Mouse (Mus musculus) intestine, embryonic 14.5 days (tissue): Measurements from ENCODE around the gene Olfr522. TPM values are rescaled to one million over a fixed set of nuclear protein-coding genes. Genes with fewer than 3 reads are reported as not detected.

ENCODE experiments used
- ATAC-seq: fragments of 200-750 bp; cut with Nextera tagmentation; replicated peaks from 2 replicates; pipeline ENCODE4 v1.8.0; 2017; ENCODE audit warnings: low read depth, moderate number of reproducible peaks, moderate TSS enrichment, moderate library complexity; ENCODE audit not compliant: low FRiP score, low TSS enrichment
- DNase-seq: peaks from one replicate; pipeline ENCODE4 v3.0.0-alpha.2; 2018; ENCODE audit warnings: low spot score
- H3K27ac ChIP-seq: fragments of 300-500 bp; sonication (generic); 2 replicates; pipeline ENCODE4 v1.5.1; 2014; ENCODE audit warnings: low read depth, mild to moderate bottlenecking, control low read depth
- H3K27me3 ChIP-seq: fragments of 300-500 bp; sonication (generic); replicated peaks from 2 replicates; pipeline ENCODE4 v1.6.1; 2014; ENCODE audit warnings: low read length, control low read depth; ENCODE audit not compliant: control insufficient read depth, insufficient read depth
- H3K36me3 ChIP-seq: fragments of 300-500 bp; sonication (generic); 2 replicates; pipeline ENCODE4 v1.6.1; 2014; ENCODE audit warnings: low read length, control low read depth; ENCODE audit not compliant: control insufficient read depth, insufficient read depth
- H3K4me1 ChIP-seq: fragments of 300-500 bp; sonication (generic); replicated peaks from 2 replicates; pipeline ENCODE4 v1.6.1; 2014; ENCODE audit warnings: low read length, control low read depth, mixed read lengths; ENCODE audit not compliant: control insufficient read depth, insufficient read depth
- H3K4me2 ChIP-seq: fragments of 300-500 bp; sonication (generic); 2 replicates; pipeline ENCODE4 v1.6.1; 2014; ENCODE audit warnings: low read length
- H3K4me3 ChIP-seq: fragments of 300-500 bp; sonication (generic); 2 replicates; pipeline ENCODE4 v1.5.1; 2014; ENCODE audit warnings: low read depth, low read length, control low read depth, mixed read lengths
- H3K9ac ChIP-seq: fragments of 300-500 bp; sonication (generic); 2 replicates; pipeline ENCODE4 v1.6.1; 2014; ENCODE audit warnings: mild to moderate bottlenecking, low read length
- H3K9me3 ChIP-seq: fragments of 300-500 bp; sonication (generic); 2 replicates; pipeline ENCODE4 v1.6.1; 2016; ENCODE audit warnings: low read length, control low read depth; ENCODE audit not compliant: control insufficient read depth
- WGBS: fragments of 180-500 bp; shearing (Covaris S2); extraction: QIAGEN DNeasy Blood & Tissue Kit; methylation state at CpG from one replicate; pipeline ENCODE4 v1.1.7; 2014; 5-methylcytosine and 5-hydroxymethylcytosine counted together
- polyA plus RNA-seq: library from polyadenylated mRNA; unstranded; fragments of >200 nt; fragmentation: Nextera tagmentation; extraction: Ambion mirVana; gene quantifications from 2 replicates; pipeline ENCODE4 v1.2.1, GENCODE M21; 2014

Gene Olfr522
- not detected in 2 replicates for polyA plus RNA-seq

DNA sequence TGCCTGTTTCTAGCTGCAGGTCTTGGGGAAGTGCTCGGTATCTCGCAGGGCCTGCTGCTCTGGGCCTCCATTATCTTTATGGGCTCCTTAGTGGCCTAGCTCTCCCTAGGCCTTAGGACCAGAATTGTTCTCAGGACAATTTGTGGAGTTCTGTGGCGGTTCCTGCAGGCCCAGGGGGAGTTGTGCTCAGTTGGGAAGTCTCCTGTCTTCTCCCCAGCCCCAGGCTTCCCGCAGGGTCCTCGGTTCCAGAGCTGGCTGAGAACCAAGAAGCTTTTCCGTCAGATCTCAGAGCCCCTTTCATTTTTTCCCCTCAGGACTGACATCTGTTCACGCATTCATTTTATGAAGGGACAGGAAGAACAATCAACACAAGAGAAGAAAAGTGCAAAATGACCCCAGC lies at the start of gene Olfr522:
TSS of gene Olfr522 (minus strand) at position 101 of the 400 bp plus-strand sequence.
- DNase-seq = no peak
- H3K36me3 ChIP-seq = no peaks in the 10 kb centered on the region
- H3K9ac ChIP-seq = no peak within 1 kb of the TSS
- H3K4me3 ChIP-seq = no peak within 1 kb of the TSS
- ATAC-seq = no peak
- WGBS = 75% methylated on average over 7 of the region's 7 CpGs
- no peaks in the 10 kb centered on the region for H3K9me3 ChIP-seq
- no peak within 1 kb of the TSS for H3K4me2 ChIP-seq
- no peaks in the 10 kb centered on the region for H3K27me3 ChIP-seq
- H3K27ac ChIP-seq = no peak within 1 kb of the TSS
- H3K4me1 ChIP-seq = no peaks in the 10 kb centered on the region

DNA sequence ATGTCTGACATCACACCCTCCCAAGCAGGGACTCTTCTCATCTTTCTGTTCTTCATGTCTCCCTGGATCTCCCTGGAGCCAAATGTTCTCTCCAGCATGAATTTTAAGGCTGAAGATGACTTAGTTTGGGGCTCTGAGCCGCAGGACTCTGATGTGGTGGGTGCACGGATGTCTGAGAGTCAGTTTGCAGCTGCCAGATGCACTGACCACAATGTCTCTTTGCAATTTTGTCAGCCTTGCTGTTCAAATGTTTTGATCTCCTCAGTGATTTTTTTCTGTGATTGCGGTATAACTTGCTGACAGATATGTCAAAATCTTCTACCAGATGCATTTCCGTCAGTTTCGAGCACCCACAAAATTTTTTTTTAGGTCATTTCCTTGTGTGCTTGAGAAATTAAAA lies 49.3 kb upstream of the Olfr522 start:
- Histone ChIP-seq H3K9me3 (no peaks in the 10 kb centered on the region), H3K9ac (no peak overlapping the region), H3K4me2 (no peak overlapping the region), H3K27ac (no peak overlapping the region), H3K4me1 (no peaks in the 10 kb centered on the region), H3K27me3 (0 out of 2 replicates have a peak, but pooled peaks cover 3% of the 10 kb centered on the region), H3K4me3 (no peak overlapping the region), H3K36me3 (no peaks in the 10 kb centered on the region)
- WGBS = 82% methylated on average over 5 of the region's 5 CpGs
- DNase-seq (no peak), ATAC-seq (no peak)

DNA sequence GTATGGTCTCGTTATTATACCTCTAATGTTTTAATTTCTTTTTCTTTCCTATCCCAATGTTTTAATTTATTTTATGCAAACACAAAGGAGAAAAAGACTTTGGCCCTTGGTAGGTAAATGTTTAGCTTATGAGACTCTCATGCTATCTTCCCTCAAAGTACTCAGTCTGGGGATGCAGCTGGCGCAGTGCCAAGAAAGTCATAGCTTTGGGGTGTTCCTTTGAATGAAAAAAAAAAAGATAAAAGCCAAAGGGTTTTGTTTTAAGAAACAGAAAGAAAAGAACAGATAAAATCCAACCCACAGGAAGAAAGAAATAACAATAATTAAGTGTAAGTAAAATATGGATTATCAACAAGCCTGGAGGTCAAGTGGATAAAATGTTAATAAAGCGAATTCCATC lies 44.1 kb upstream of the Olfr522 start:
- Histone ChIP-seq H3K27me3 (0 out of 2 replicates have a peak, but pooled peaks cover 3% of the 10 kb centered on the region), H3K4me1 (no peaks in the 10 kb centered on the region), H3K9me3 (no peaks in the 10 kb centered on the region), H3K4me2 (no peak overlapping the region), H3K4me3 (no peak overlapping the region), H3K36me3 (no peaks in the 10 kb centered on the region), H3K27ac (no peak overlapping the region), H3K9ac (no peak overlapping the region)
- ATAC-seq (no peak), DNase-seq (no peak)
- WGBS = 75% methylated on average over 3 of the region's 3 CpGs

DNA sequence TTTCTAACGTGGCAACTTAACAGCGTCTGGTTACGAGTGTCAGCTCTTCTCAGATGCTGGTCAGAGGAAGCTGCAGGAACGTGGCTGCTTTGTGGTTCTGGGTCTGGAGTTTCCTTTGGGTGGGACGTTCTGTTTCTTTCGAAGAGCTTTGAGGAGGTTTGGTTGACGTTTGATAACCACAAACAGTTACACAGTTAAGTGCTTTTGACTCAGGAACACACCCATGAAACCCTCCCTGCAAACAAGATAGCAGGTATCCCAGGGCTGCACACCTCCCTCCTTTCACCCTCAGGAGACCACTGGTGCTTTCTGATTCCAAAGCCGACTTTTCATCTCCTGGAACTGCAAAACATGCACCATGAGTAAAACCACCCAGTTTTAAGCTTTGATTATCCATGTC lies 43.6 kb upstream of the Olfr522 start:
- DNase-seq = no peak
- no peak overlapping the region for H3K27ac ChIP-seq

DNA sequence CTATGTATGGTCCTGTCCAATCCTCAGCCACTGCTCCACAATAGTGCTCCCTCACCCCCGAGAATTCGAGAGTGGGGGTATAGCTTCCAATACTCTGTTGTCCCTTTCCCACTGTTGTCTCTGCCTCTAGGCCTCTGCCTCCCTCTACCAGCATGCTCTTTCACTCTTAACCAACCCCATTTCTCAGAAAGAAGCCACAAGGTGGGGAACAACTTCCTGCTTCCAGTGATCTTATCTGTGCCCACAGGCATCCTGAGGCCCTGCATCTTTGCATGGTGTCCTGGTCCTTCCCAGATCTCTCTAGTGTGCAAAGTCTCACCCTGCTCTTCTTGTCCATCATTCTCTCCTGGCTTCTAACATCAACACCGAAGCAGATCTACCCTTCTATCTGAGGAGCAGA lies 42.3 kb upstream of the Olfr522 start:
- Histone ChIP-seq H3K27me3 (0 out of 2 replicates have a peak, but pooled peaks cover 3% of the 10 kb centered on the region), H3K9me3 (no peaks in the 10 kb centered on the region), H3K4me2 (no peak overlapping the region), H3K4me3 (no peak overlapping the region), H3K36me3 (no peaks in the 10 kb centered on the region), H3K27ac (no peak overlapping the region), H3K9ac (no peak overlapping the region), H3K4me1 (no peaks in the 10 kb centered on the region)
- DNase-seq (no peak), ATAC-seq (no peak)
- WGBS = 88% methylated on average over 3 of the region's 3 CpGs

More for the DNA sequence above, 43.6 kb upstream of the Olfr522 start:
- 70% methylated on average over 8 of the region's 8 CpGs for WGBS
- Histone ChIP-seq H3K9me3 (no peaks in the 10 kb centered on the region), H3K36me3 (no peaks in the 10 kb centered on the region), H3K4me2 (no peak overlapping the region), H3K4me3 (no peak overlapping the region), H3K9ac (no peak overlapping the region), H3K27me3 (0 out of 2 replicates have a peak, but pooled peaks cover 3% of the 10 kb centered on the region), H3K4me1 (no peaks in the 10 kb centered on the region)
- ATAC-seq = no peak

DNA sequence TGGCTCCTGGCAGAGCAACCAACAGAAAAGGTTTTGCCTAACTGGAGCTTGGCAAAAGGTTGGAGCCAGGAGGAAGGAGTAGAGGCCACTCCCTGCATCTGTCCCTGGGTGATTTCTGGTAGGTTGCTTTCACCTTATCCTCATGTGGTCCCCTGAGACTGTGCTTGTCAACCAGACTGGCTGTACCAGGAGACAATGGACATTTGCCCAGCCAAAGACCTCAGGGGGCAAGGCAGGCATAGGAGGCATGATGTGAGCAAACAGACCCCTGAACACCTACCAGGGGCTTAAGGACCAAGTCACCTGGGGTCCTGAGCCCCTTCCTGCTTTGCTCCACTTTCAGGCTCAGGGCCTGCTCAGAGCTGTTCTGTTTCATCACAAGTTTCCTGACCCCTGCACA lies 41.3 kb upstream of the Olfr522 start, which contains the start of gene Olfr524:
TSS of gene Olfr524 (minus strand) at position 101 of the 400 bp plus-strand sequence.
- no peak for ATAC-seq
- Histone ChIP-seq H3K4me3 (no peak within 1 kb of the TSS), H3K9ac (no peak within 1 kb of the TSS), H3K36me3 (no peaks in the 10 kb centered on the region), H3K27me3 (0 out of 2 replicates have a peak, but pooled peaks cover 3% of the 10 kb centered on the region), H3K9me3 (no peaks in the 10 kb centered on the region), H3K27ac (no peak within 1 kb of the TSS), H3K4me2 (no peak within 1 kb of the TSS), H3K4me1 (no peaks in the 10 kb centered on the region)
- DNase-seq = no peak

DNA sequence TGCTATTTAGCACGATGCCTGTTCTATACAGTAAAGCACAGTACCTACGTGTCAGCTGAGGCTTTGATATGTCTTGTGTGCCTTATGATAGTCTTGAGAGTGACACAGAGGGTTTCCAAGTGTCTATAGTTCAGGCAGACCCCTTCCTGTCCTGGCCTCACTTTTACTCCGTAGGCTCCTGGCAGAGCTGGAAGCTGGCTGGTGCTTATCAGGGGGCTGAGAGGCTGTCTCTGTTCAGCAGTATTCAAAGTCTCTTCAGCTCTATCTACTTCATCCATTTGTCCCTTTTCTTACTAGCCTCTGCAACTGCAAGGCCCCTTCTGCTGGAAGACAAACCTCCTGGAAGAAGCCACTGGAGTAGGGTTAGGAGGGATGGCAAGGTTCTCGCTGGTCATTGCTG lies 36.5 kb upstream of the Olfr522 start:
- DNase-seq (no peak), ATAC-seq (no peak)
- no peak overlapping the region for H3K27ac ChIP-seq
- no peaks in the 10 kb centered on the region for H3K27me3 ChIP-seq
- H3K9ac ChIP-seq = no peak overlapping the region
- H3K9me3 ChIP-seq = no peaks in the 10 kb centered on the region
- no peak overlapping the region for H3K4me2 ChIP-seq
- WGBS = 85% methylated on average over 4 of the region's 4 CpGs
- no peak overlapping the region for H3K4me3 ChIP-seq
- no peaks in the 10 kb centered on the region for H3K36me3 ChIP-seq
- H3K4me1 ChIP-seq = no peaks in the 10 kb centered on the region

DNA sequence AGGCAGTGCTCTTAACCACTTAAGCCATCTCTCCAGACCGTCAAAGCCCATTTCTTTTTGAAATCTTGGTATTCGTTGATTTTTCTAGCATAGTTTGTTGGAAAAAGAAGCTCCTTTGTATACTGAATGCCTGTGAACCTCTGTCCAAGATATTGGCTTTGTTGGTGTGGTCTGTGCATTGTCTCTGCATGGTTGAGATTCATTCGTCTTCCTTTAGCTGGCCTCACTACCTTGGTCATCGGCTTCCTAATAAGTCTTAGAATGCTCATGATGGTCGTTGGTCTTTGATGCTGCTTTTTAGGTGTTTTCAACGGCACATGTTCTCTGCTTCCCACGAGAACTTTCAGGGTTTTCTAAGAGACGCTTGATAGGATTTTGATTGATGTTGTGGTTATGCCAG lies 31.4 kb upstream of the Olfr522 start:
- DNase-seq (no peak), ATAC-seq (no peak)
- H3K4me2 ChIP-seq = no peak overlapping the region
- no peak overlapping the region for H3K4me3 ChIP-seq
- H3K9me3 ChIP-seq = no peaks in the 10 kb centered on the region
- H3K27me3 ChIP-seq = no peaks in the 10 kb centered on the region
- no peaks in the 10 kb centered on the region for H3K4me1 ChIP-seq
- 87% methylated on average over 8 of the region's 8 CpGs for WGBS
- no peaks in the 10 kb centered on the region for H3K36me3 ChIP-seq
- no peak overlapping the region for H3K9ac ChIP-seq
- H3K27ac ChIP-seq = no peak overlapping the region

DNA sequence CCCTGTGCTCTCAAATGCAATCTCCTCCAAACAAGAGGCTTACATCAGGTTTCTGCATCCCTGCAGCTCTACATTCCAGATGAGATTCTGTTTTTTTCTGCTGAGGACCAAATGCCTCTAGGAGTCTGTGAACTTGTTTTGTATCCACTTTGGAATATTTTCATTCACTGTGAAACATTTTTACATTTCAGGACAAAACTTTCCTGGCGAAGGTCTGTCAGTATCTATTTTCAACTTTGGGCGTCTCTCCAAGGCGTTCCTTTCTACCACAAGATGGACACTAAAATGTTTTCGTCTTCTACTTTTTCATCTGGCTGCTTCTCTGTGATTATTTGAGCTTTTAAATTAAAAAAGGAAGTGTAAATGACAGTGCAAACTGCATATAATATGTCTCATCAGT lies 29.5 kb upstream of the Olfr522 start:
- H3K27ac ChIP-seq = no peak overlapping the region
- no peak for DNase-seq
- H3K9ac ChIP-seq = no peak overlapping the region
- ATAC-seq = no peak
- no peaks in the 10 kb centered on the region for H3K36me3 ChIP-seq
- no peak overlapping the region for H3K4me3 ChIP-seq
- no peak overlapping the region for H3K4me2 ChIP-seq
- H3K27me3 ChIP-seq = no peaks in the 10 kb centered on the region
- no peaks in the 10 kb centered on the region for H3K9me3 ChIP-seq
- WGBS = 83% methylated on average over 4 of the region's 4 CpGs
- H3K4me1 ChIP-seq = no peaks in the 10 kb centered on the region
